24 mouse cellular contexts compared by ENCODE assay signal in genomic region chr1:181167816-181168215, GRCm38 (mm10). TPM values are rescaled to one million over a fixed set of nuclear protein-coding genes. Genes with fewer than 3 reads are reported as not detected.
DNase-seq lines count a peak whose midpoint lies in the region; ATAC-seq lines count a peak whose summit lies in the region.
"Had no signal": no experiment of that assay in that cellular context is flagged by ENCODE, and none has a peak within 500 bp of the region (broad histone marks: within the 10 kb centered on the region; RNA-seq: fewer than 3 reads in every experiment).

No protein-coding gene starts in this region.

- intact Hi-C loops in heart, postnatal 36 days (cut with DNase I) = no loop called here

- no peak overlapping the region for H3K9ac ChIP-seq in embryonic facial prominence, embryonic 13.5 days
- no peak overlapping the region for H3K9ac ChIP-seq in kidney, embryonic 15.5 days
- no peak overlapping the region for H3K9ac ChIP-seq in neural tube, embryonic 13.5 days
- H3K9ac ChIP-seq: forebrain, embryonic 13.5 days; forebrain, embryonic 15.5 days had no signal

- H3K27ac ChIP-seq in embryonic facial prominence, embryonic 13.5 days = peak overlapping the region; percentile 4; the same call in 1 of the 2 replicates
- H3K27ac ChIP-seq in embryonic facial prominence, embryonic 10.5 days (replicated peaks) = no peak overlapping the region
- H3K27ac ChIP-seq in heart, embryonic 10.5 days = no peak overlapping the region
- H3K27ac ChIP-seq in kidney, embryonic 15.5 days = 0 out of 2 replicates have a peak overlapping the region, but pooled peaks have one; percentile 2
- H3K27ac ChIP-seq in neural tube, embryonic 13.5 days (replicated peaks) = peak overlapping the region; percentile 3; the same call in 1 of the 2 replicates
- H3K27ac ChIP-seq: forebrain, embryonic 13.5 days; forebrain, embryonic 15.5 days had no signal

- no peak overlapping the region for H3K4me3 ChIP-seq in embryonic facial prominence, embryonic 13.5 days
- H3K4me3 ChIP-seq in embryonic facial prominence, embryonic 10.5 days = no peak overlapping the region
- no peak overlapping the region for H3K4me3 ChIP-seq in heart, embryonic 10.5 days
- H3K4me3 ChIP-seq in kidney, embryonic 15.5 days (replicated peaks) = no peak overlapping the region
- H3K4me3 ChIP-seq in neural tube, embryonic 13.5 days = no peak overlapping the region
- H3K4me3 ChIP-seq: forebrain, embryonic 13.5 days; forebrain, embryonic 15.5 days had no signal

- no peaks in the 10 kb centered on the region for H3K4me1 ChIP-seq in embryonic facial prominence, embryonic 13.5 days
- H3K4me1 ChIP-seq in embryonic facial prominence, embryonic 10.5 days = 0 out of 2 replicates have a peak, but pooled peaks cover 3% of the 10 kb centered on the region
- no peaks in the 10 kb centered on the region for H3K4me1 ChIP-seq in heart, embryonic 10.5 days
- no peaks in the 10 kb centered on the region for H3K4me1 ChIP-seq in kidney, embryonic 15.5 days
- H3K4me1 ChIP-seq in neural tube, embryonic 13.5 days (replicated peaks) = no peaks in the 10 kb centered on the region
- H3K4me1 ChIP-seq: forebrain, embryonic 13.5 days; forebrain, embryonic 15.5 days had no signal

- H3K27me3 ChIP-seq in embryonic facial prominence, embryonic 13.5 days = no peaks in the 10 kb centered on the region
- H3K27me3 ChIP-seq in embryonic facial prominence, embryonic 10.5 days (replicated peaks; ENCODE audit: low read depth, poor library complexity, severe bottlenecking) = no peaks in the 10 kb centered on the region
- H3K27me3 ChIP-seq in heart, embryonic 10.5 days (ENCODE audit: insufficient read depth, poor library complexity, severe bottlenecking) = no peaks in the 10 kb centered on the region
- H3K27me3 ChIP-seq in kidney, embryonic 15.5 days = no peaks in the 10 kb centered on the region
- H3K27me3 ChIP-seq in neural tube, embryonic 13.5 days = no peaks in the 10 kb centered on the region
- H3K27me3 ChIP-seq: CH12.LX; forebrain, embryonic 13.5 days; forebrain, embryonic 15.5 days; Patski had no signal

- WGBS in embryonic facial prominence, embryonic 13.5 days = 71% methylated on average over 2 of the region's 2 CpGs
- 84% methylated on average over 2 of the region's 2 CpGs for WGBS in embryonic facial prominence, embryonic 10.5 days
- 90% methylated on average over 2 of the region's 2 CpGs for WGBS in heart, embryonic 10.5 days
- 79% methylated on average over 2 of the region's 2 CpGs for WGBS in kidney, embryonic 15.5 days
- WGBS in neural tube, embryonic 13.5 days = 83% methylated on average over 2 of the region's 2 CpGs

- no peak overlapping the region for H3K4me2 ChIP-seq in embryonic facial prominence, embryonic 13.5 days
- no peak overlapping the region for H3K4me2 ChIP-seq in kidney, embryonic 15.5 days
- no peak overlapping the region for H3K4me2 ChIP-seq in neural tube, embryonic 13.5 days
- H3K4me2 ChIP-seq: forebrain, embryonic 13.5 days; forebrain, embryonic 15.5 days had no signal

- no peaks in the 10 kb centered on the region for H3K9me3 ChIP-seq in embryonic facial prominence, embryonic 13.5 days
- no peaks in the 10 kb centered on the region for H3K9me3 ChIP-seq in embryonic facial prominence, embryonic 10.5 days
- no peaks in the 10 kb centered on the region for H3K9me3 ChIP-seq in heart, embryonic 10.5 days
- no peaks in the 10 kb centered on the region for H3K9me3 ChIP-seq in kidney, embryonic 15.5 days (replicated peaks)
- H3K9me3 ChIP-seq in neural tube, embryonic 13.5 days = no peaks in the 10 kb centered on the region
- H3K9me3 ChIP-seq: forebrain, embryonic 13.5 days; forebrain, embryonic 15.5 days; G1E had no signal

- peaks cover 74% of the 10 kb centered on the region for H3K36me3 ChIP-seq in embryonic facial prominence, embryonic 13.5 days
- peaks cover 95% of the 10 kb centered on the region for H3K36me3 ChIP-seq in embryonic facial prominence, embryonic 10.5 days (replicated peaks)
- H3K36me3 ChIP-seq in heart, embryonic 10.5 days = peaks cover 77% of the 10 kb centered on the region
- H3K36me3 ChIP-seq in kidney, embryonic 15.5 days = peaks cover 69% of the 10 kb centered on the region
- H3K36me3 ChIP-seq in neural tube, embryonic 13.5 days = peaks cover 85% of the 10 kb centered on the region

- DNase-seq in embryonic facial prominence, embryonic 10.5 days (ENCODE audit: low spot score) = no peak
- peak; percentile 56 for DNase-seq in heart, embryonic 10.5 days (ENCODE audit: low spot score)
- no peak for DNase-seq in heart, postnatal 36 days
- DNase-seq in kidney, postnatal 4 days = no peak
- DNase-seq in neural tube, embryonic 10.5 days (ENCODE audit: extremely low spot score, low spot score) = no peak
- DNase-seq: adrenal gland, adult 8-10 months; adrenal gland, postnatal 14 days; adrenal gland, postnatal 36 days; B cell, adult 2 months; cerebellum, adult 11-12 months; cerebellum, adult 2 months; cerebellum, adult 9-10 months; cerebellum, postnatal 10 days; cerebellum, postnatal 25 days had no signal

- ATAC-seq in embryonic facial prominence, embryonic 13.5 days (ENCODE audit: insufficient number of reproducible peaks, insufficient read depth, low FRiP score, low TSS enrichment, low read depth) = no peak
- ATAC-seq in kidney, embryonic 15.5 days (replicated peaks; ENCODE audit: low FRiP score) = no peak
- ATAC-seq in neural tube, embryonic 13.5 days (ENCODE audit: low read depth) = no peak
- ATAC-seq: activated CD4-positive, CD25-positive, alpha-beta regulatory T cell, adult 4 months; CD4-positive, CD25-positive, alpha-beta regulatory T cell, adult 4 months; forebrain, embryonic 13.5 days; forebrain, embryonic 15.5 days; Patski had no signal

RNA-seq across cellular contexts. Expression of gene Cnih4, which starts 23.3 kb away (rescaled TPM):
- 89.2 and 98.8 TPM in 2 replicates for polyA plus RNA-seq in embryonic facial prominence, embryonic 13.5 days (2015; fragmentation: Nextera tagmentation; extraction: Ambion mirVana)
- polyA plus RNA-seq in embryonic facial prominence, embryonic 10.5 days (2016; fragmentation: Nextera tagmentation; extraction: Ambion mirVana) = 111 and 121 TPM in 2 replicates
- polyA plus RNA-seq in heart, embryonic 10.5 days (2016; fragmentation: Nextera tagmentation; extraction: Ambion mirVana) = 150 and 166 TPM in 2 replicates
- total RNA-seq in heart, postnatal 36 days (2021) = 10 to 100 TPM; 40.7 to 42.7 TPM
- polyA plus RNA-seq in kidney, embryonic 15.5 days (2015; fragmentation: Nextera tagmentation; extraction: Ambion mirVana) = 120 and 136 TPM in 2 replicates
- 61.0 and 65.5 TPM in 2 replicates for polyA plus RNA-seq in neural tube, embryonic 13.5 days (2015; fragmentation: Nextera tagmentation; extraction: Ambion mirVana)

RNA-seq across cellular contexts. Expression of gene Nvl, which starts 23.8 kb away (rescaled TPM):
- 51.6 and 55.4 TPM in 2 replicates for polyA plus RNA-seq in embryonic facial prominence, embryonic 13.5 days (2015; fragmentation: Nextera tagmentation; extraction: Ambion mirVana)
- 45.2 and 49.5 TPM in 2 replicates for polyA plus RNA-seq in embryonic facial prominence, embryonic 10.5 days (2016; fragmentation: Nextera tagmentation; extraction: Ambion mirVana)
- 26.1 and 33.5 TPM in 2 replicates for polyA plus RNA-seq in heart, embryonic 10.5 days (2016; fragmentation: Nextera tagmentation; extraction: Ambion mirVana)
- total RNA-seq in heart, postnatal 36 days (2021) = 1 to 10 TPM; 8.2 to 8.4 TPM
- polyA plus RNA-seq in kidney, embryonic 15.5 days (2015; fragmentation: Nextera tagmentation; extraction: Ambion mirVana) = 38.3 and 38.5 TPM in 2 replicates
- polyA plus RNA-seq in neural tube, embryonic 13.5 days (2015; fragmentation: Nextera tagmentation; extraction: Ambion mirVana) = 38.8 and 40.4 TPM in 2 replicates

RNA-seq across cellular contexts. Expression of gene Wdr26, which starts 44.0 kb away (rescaled TPM):
- polyA plus RNA-seq in embryonic facial prominence, embryonic 13.5 days (2015; fragmentation: Nextera tagmentation; extraction: Ambion mirVana) = 41.5 and 43.6 TPM in 2 replicates
- polyA plus RNA-seq in embryonic facial prominence, embryonic 10.5 days (2016; fragmentation: Nextera tagmentation; extraction: Ambion mirVana) = 30.3 and 30.9 TPM in 2 replicates
- 24.4 and 26.3 TPM in 2 replicates for polyA plus RNA-seq in heart, embryonic 10.5 days (2016; fragmentation: Nextera tagmentation; extraction: Ambion mirVana)
- total RNA-seq in heart, postnatal 36 days (2021) = 100 to 1,000 TPM; 110 to 115 TPM
- polyA plus RNA-seq in kidney, embryonic 15.5 days (2015; fragmentation: Nextera tagmentation; extraction: Ambion mirVana) = 36.2 and 38.7 TPM in 2 replicates
- polyA plus RNA-seq in neural tube, embryonic 13.5 days (2015; fragmentation: Nextera tagmentation; extraction: Ambion mirVana) = 39.3 and 45.9 TPM in 2 replicates

Comparison
In these comparisons a context has a peak if more than half of its experiments do, and no peak if none do; other contexts are left out.
1. H3K27ac ChIP-seq: peak in embryonic facial prominence, embryonic 13.5 days (single experiment), kidney, embryonic 15.5 days (single experiment) and neural tube, embryonic 13.5 days (single experiment); none in embryonic facial prominence, embryonic 10.5 days (single experiment) and heart, embryonic 10.5 days (single experiment).